Mouse (Mus musculus): ENCODE measurements at regions not wholly inside any gene's neighbourhood (a gene's known extent, or its start where the extent isn't known, plus 50 kb on each side); places are given as distances from the start of the nearest gene placed in this dataset.

- ATAC-seq (ENCODE audit: insufficient read depth, low read depth) = no peak
- Histone ChIP-seq H3K4me1 (ENCODE audit: control insufficient read depth, insufficient read depth) (no peaks in the 10 kb centered on the region), H3K9me3 (replicated peaks; ENCODE audit: control insufficient read depth, low read length) (no peaks in the 10 kb centered on the region), H3K27ac (ENCODE audit: low read depth) (no peak overlapping the region), H3K36me3 (replicated peaks; ENCODE audit: control insufficient read depth, insufficient read depth, low read length) (no peaks in the 10 kb centered on the region), H3K4me3 (ENCODE audit: low read depth, low read length) (no peak overlapping the region), H3K4me2 (ENCODE audit: low read depth, low read length) (no peak overlapping the region), H3K27me3 (ENCODE audit: control insufficient read depth, insufficient read depth, low read length) (no peaks in the 10 kb centered on the region), H3K9ac (replicated peaks; ENCODE audit: low read depth, low read length) (no peak overlapping the region)
- TF ChIP-seq EP300 (IDR thresholded peaks at IDR 0.05; ENCODE audit: low read depth) (no peak), CTCF (IDR thresholded peaks at IDR 0.05; ENCODE audit: low read depth) (no peak)
- no peak for DNase-seq (ENCODE audit: low spot score)
Measured at GRCm38 (mm10) chr6:104974517-104974916, 481.9 kb downstream of the Cntn6 start.

DNA sequence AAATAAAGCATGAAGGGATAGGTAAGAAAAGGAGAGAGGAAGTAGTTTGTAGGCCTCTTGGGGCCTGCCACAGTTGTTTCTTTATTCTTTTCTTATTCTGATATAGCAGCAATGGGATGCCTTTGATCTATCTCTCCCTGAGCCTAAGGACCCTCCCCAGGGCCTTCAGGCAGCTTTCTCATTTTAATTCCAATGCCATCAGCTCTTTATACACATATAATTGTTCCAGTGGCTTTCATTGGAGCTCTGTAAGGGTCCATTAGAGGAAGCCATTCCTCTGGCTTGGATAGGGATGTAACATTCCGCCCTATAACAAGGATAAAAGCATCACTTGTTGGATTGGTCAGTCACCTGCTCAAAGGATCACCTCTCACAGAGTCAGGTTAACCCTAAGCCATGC is 491.6 kb downstream of the Cntn6 start:
- Histone ChIP-seq H3K9me3 (replicated peaks; ENCODE audit: control insufficient read depth, low read length) (no peaks in the 10 kb centered on the region), H3K36me3 (replicated peaks; ENCODE audit: control insufficient read depth, insufficient read depth, low read length) (no peaks in the 10 kb centered on the region), H3K4me1 (ENCODE audit: control insufficient read depth, insufficient read depth) (no peaks in the 10 kb centered on the region), H3K4me3 (ENCODE audit: low read depth, low read length) (no peak overlapping the region), H3K4me2 (ENCODE audit: low read depth, low read length) (no peak overlapping the region), H3K9ac (replicated peaks; ENCODE audit: low read depth, low read length) (no peak overlapping the region), H3K27me3 (ENCODE audit: control insufficient read depth, insufficient read depth, low read length) (no peaks in the 10 kb centered on the region), H3K27ac (ENCODE audit: low read depth) (no peak overlapping the region)
- WGBS = 35% methylated on average over 1 of the region's 1 CpGs
- no peak for TF ChIP-seq EP300 (IDR thresholded peaks at IDR 0.05; ENCODE audit: low read depth)
- DNase-seq (ENCODE audit: low spot score) (no peak), ATAC-seq (ENCODE audit: insufficient read depth, low read depth) (no peak)

DNA sequence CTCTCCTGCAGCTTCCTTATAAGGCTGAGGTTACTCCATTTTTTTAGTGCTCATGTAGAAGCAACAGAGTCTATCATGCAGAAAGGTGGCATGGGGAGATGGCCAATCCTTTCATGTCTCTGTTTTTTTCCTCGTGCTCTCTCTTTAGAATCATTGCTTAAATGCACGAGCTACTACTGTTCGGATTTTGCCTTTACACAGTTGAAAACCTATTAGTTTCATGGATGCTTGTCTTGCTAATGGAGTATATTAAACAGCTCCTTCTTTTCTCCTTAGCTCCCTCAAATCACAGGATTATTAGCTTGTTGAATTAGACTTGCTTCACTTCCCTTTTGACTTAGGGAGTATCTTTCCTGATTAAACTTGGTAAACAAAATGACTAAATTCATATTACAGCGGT is 497.3 kb downstream of the Cntn6 start:
- Histone ChIP-seq H3K4me1 (ENCODE audit: control insufficient read depth, insufficient read depth) (no peaks in the 10 kb centered on the region), H3K27me3 (ENCODE audit: control insufficient read depth, insufficient read depth, low read length) (no peaks in the 10 kb centered on the region), H3K4me2 (ENCODE audit: low read depth, low read length) (no peak overlapping the region), H3K36me3 (replicated peaks; ENCODE audit: control insufficient read depth, insufficient read depth, low read length) (no peaks in the 10 kb centered on the region), H3K27ac (ENCODE audit: low read depth) (no peak overlapping the region), H3K9ac (replicated peaks; ENCODE audit: low read depth, low read length) (no peak overlapping the region), H3K9me3 (replicated peaks; ENCODE audit: control insufficient read depth, low read length) (no peaks in the 10 kb centered on the region), H3K4me3 (ENCODE audit: low read depth, low read length) (no peak overlapping the region)
- no peak for TF ChIP-seq CTCF (IDR thresholded peaks at IDR 0.05; ENCODE audit: low read depth)
- no peak for TF ChIP-seq EP300 (IDR thresholded peaks at IDR 0.05; ENCODE audit: low read depth)
- WGBS = 64% methylated on average over 4 of the region's 4 CpGs
- no peak for DNase-seq (ENCODE audit: low spot score)
- ATAC-seq (ENCODE audit: insufficient read depth, low read depth) = no peak

DNA sequence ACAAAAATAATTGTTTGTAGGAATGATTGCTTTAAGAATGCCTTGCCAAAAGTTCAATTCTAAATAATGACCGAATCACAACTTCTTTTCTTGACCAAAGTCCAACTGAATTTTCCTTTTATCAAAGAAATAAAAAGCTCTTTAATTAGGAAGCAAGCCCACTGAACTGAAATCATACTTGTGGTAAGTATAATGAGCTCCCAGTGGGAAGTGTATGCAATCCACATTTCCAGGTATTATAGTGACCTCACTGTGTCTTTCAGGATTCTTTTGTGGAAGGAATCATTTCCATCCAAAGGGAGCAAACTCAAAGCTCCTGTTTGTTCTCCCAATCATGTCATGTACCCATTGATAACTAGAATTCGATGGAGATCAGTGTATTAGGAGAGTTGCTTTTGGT is 497.8 kb downstream of the Cntn6 start:
- Histone ChIP-seq H3K27ac (ENCODE audit: low read depth) (no peak overlapping the region), H3K4me2 (ENCODE audit: low read depth, low read length) (no peak overlapping the region), H3K4me3 (ENCODE audit: low read depth, low read length) (no peak overlapping the region), H3K27me3 (ENCODE audit: control insufficient read depth, insufficient read depth, low read length) (no peaks in the 10 kb centered on the region), H3K9me3 (replicated peaks; ENCODE audit: control insufficient read depth, low read length) (no peaks in the 10 kb centered on the region), H3K4me1 (ENCODE audit: control insufficient read depth, insufficient read depth) (no peaks in the 10 kb centered on the region), H3K9ac (replicated peaks; ENCODE audit: low read depth, low read length) (no peak overlapping the region), H3K36me3 (replicated peaks; ENCODE audit: control insufficient read depth, insufficient read depth, low read length) (no peaks in the 10 kb centered on the region)
- ATAC-seq (ENCODE audit: insufficient read depth, low read depth) = no peak
- WGBS = 51% methylated on average over 2 of the region's 2 CpGs
- TF ChIP-seq CTCF (IDR thresholded peaks at IDR 0.05; ENCODE audit: low read depth) (no peak), EP300 (IDR thresholded peaks at IDR 0.05; ENCODE audit: low read depth) (no peak)
- no peak for DNase-seq (ENCODE audit: low spot score)

- Histone ChIP-seq H3K27me3 (ENCODE audit: control insufficient read depth, insufficient read depth, low read length) (no peaks in the 10 kb centered on the region), H3K27ac (ENCODE audit: low read depth) (no peak overlapping the region), H3K9ac (replicated peaks; ENCODE audit: low read depth, low read length) (no peak overlapping the region), H3K9me3 (replicated peaks; ENCODE audit: control insufficient read depth, low read length) (no peaks in the 10 kb centered on the region; the same call in 1 of the 2 replicates), H3K4me2 (ENCODE audit: low read depth, low read length) (no peak overlapping the region), H3K4me3 (ENCODE audit: low read depth, low read length) (no peak overlapping the region), H3K36me3 (replicated peaks; ENCODE audit: control insufficient read depth, insufficient read depth, low read length) (no peaks in the 10 kb centered on the region), H3K4me1 (ENCODE audit: control insufficient read depth, insufficient read depth) (no peaks in the 10 kb centered on the region)
- TF ChIP-seq EP300 (IDR thresholded peaks at IDR 0.05; ENCODE audit: low read depth) = no peak
- TF ChIP-seq CTCF (IDR thresholded peaks at IDR 0.05; ENCODE audit: low read depth) = no peak
- WGBS = 89% methylated on average over 1 of the region's 1 CpGs
- no peak for DNase-seq (ENCODE audit: low spot score)
- no peak for ATAC-seq (ENCODE audit: insufficient read depth, low read depth)
Measured at GRCm38 (mm10) chr6:104999601-105000000, 507.0 kb downstream of the Cntn6 start.

GRCm38 (mm10) chr6:105020672-105021071 is 528.1 kb downstream of the Cntn6 start:
- Histone ChIP-seq H3K27me3 (ENCODE audit: control insufficient read depth, insufficient read depth, low read length) (no peaks in the 10 kb centered on the region), H3K9me3 (replicated peaks; ENCODE audit: control insufficient read depth, low read length) (no peaks in the 10 kb centered on the region), H3K4me2 (ENCODE audit: low read depth, low read length) (no peak overlapping the region), H3K4me3 (ENCODE audit: low read depth, low read length) (no peak overlapping the region), H3K36me3 (replicated peaks; ENCODE audit: control insufficient read depth, insufficient read depth, low read length) (no peaks in the 10 kb centered on the region), H3K27ac (ENCODE audit: low read depth) (no peak overlapping the region), H3K4me1 (ENCODE audit: control insufficient read depth, insufficient read depth) (no peaks in the 10 kb centered on the region), H3K9ac (replicated peaks; ENCODE audit: low read depth, low read length) (no peak overlapping the region)
- ATAC-seq (ENCODE audit: insufficient read depth, low read depth) (no peak), DNase-seq (ENCODE audit: low spot score) (no peak)
- TF ChIP-seq CTCF (IDR thresholded peaks at IDR 0.05; ENCODE audit: low read depth) (no peak), EP300 (IDR thresholded peaks at IDR 0.05; ENCODE audit: low read depth) (no peak)
- 73% methylated on average over 4 of the region's 4 CpGs for WGBS

Data from heart, postnatal 0 days (tissue).